Mouse (Mus musculus): ENCODE measurements around the gene Rprd1b. TPM values are rescaled to one million over a fixed set of nuclear protein-coding genes. Genes with fewer than 3 reads are reported as not detected.

Gene Rprd1b
- polyA plus RNA-seq, 1 experiment: 11.6 TPM

- TF ChIP-seq E2F4 (IDR thresholded peaks at IDR 0.05; ENCODE audit: insufficient read depth) (no peak), TCF12 (IDR thresholded peaks at IDR 0.05; ENCODE audit: insufficient read depth, poor library complexity, severe bottlenecking) (no peak), POLR2AphosphoS2 (IDR thresholded peaks at IDR 0.05; ENCODE audit: insufficient read length, low read depth) (no peak), MAX (IDR thresholded peaks at IDR 0.05; ENCODE audit: low read depth) (no peak), POLR2A (IDR thresholded peaks at IDR 0.05; ENCODE audit: insufficient read length, low read depth) (no peak), MYOD1 (IDR thresholded peaks at IDR 0.05; ENCODE audit: control insufficient read depth in 1 of 3, insufficient read length in 2 of 3, low read depth in 2 of 3) (no peak), TCF3 (IDR thresholded peaks at IDR 0.05; ENCODE audit: insufficient read length, low read depth) (no peak), SRF (IDR thresholded peaks at IDR 0.05; ENCODE audit: control insufficient read depth, insufficient read length, low read depth) (no peak), REST (IDR thresholded peaks at IDR 0.05; ENCODE audit: insufficient read depth, insufficient read length) (no peak), CEBPB (IDR thresholded peaks at IDR 0.05; ENCODE audit: insufficient read depth, poor library complexity, severe bottlenecking) (no peak), USF1 (IDR thresholded peaks at IDR 0.05; ENCODE audit: low read depth) (no peak), MYOG (IDR thresholded peaks at IDR 0.05; ENCODE audit: control insufficient read depth in 1 of 3, insufficient read depth in 1 of 3, insufficient read length in 2 of 3, low read depth in 2 of 3) (no peak)
- Histone ChIP-seq H3ac (ENCODE audit: control insufficient read depth, insufficient read length) (no peak overlapping the region), H3K79me2 (ENCODE audit: control insufficient read depth, insufficient read depth) (no peaks in the 10 kb centered on the region), H3K4me3 (no peak overlapping the region), H3K27me3 (ENCODE audit: control insufficient read depth, insufficient read depth, insufficient read length) (no peaks in the 10 kb centered on the region), H3K36me3 (ENCODE audit: control insufficient read depth, insufficient read depth) (peaks cover 14% of the 10 kb centered on the region), H3K4me2 (ENCODE audit: low read depth) (no peak overlapping the region)
Observed at GRCm38 (mm10) chr2:158068444-158068971, 40.2 kb downstream of the Rprd1b start.

DNA sequence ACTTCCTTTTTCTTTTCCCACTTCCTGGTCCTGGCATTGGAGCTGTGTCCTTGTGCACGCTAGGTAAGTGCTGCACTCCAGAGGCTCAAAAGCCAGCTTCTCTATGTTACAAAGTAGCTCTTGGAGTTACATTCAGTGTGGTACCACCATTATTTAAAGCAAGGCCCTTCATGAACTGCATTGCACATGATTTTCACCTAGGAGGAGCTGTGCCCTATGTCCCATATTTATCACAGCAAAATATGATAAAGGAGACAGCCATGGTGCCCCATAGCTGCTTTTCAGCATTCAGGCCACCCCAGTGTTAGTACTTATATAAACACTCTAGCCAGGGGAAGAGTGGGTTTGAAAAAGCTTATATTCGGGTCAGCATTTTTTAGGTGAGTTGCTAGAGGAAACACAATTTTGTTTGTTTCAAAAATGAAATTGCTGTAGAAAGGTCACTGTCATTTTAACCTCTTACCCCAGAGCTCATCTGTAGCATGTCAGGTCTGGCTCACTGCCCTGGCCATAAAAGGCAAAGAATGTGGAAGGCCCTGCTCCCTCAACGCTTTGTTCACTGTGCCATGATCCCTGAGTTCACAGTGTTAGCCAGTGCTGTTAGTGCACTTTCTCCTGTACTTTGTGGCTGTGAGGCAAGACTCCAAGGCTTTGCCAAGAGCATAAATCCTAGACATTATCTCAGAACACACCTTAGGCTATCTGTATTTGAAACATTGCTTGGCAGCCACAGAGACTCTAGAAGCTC, 42.8 kb downstream of the Rprd1b start:
- Histone ChIP-seq H3K27me3 (ENCODE audit: control insufficient read depth, insufficient read depth, insufficient read length) (no peaks in the 10 kb centered on the region), H3K79me2 (ENCODE audit: control insufficient read depth, insufficient read depth) (no peaks in the 10 kb centered on the region), H3K4me2 (ENCODE audit: low read depth) (no peak overlapping the region), H3K4me3 (no peak overlapping the region), H3K36me3 (ENCODE audit: control insufficient read depth, insufficient read depth) (peaks cover 27% of the 10 kb centered on the region), H3ac (ENCODE audit: control insufficient read depth, insufficient read length) (no peak overlapping the region)
- TF ChIP-seq POLR2AphosphoS2 (IDR thresholded peaks at IDR 0.05; ENCODE audit: insufficient read length, low read depth) (no peak), MYOD1 (IDR thresholded peaks at IDR 0.05; ENCODE audit: control insufficient read depth in 1 of 3, insufficient read length in 2 of 3, low read depth in 2 of 3) (no peak), SRF (IDR thresholded peaks at IDR 0.05; ENCODE audit: control insufficient read depth, insufficient read length, low read depth) (peak; percentile 78)

DNA sequence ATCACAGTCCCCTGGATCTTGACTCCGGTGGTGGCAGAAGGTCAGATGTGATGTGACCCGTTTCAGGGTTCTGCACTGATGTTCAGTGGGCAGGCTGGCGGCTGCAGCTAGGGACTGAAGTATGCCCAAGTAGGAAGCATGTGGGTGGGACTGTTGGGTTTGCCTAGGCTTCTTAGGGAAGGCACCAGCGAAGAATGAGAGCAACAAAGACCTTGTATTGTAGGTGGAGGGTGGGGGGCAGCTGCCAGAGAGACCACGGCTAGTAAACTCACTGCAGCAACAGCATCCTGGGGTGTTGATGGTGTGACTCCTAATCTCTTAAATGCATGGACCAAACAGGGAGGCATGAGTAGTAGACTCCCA, 43.3 kb downstream of the Rprd1b start:
- H3K4me3 ChIP-seq: no peak overlapping the region
- H3K27me3 ChIP-seq (ENCODE audit: control insufficient read depth, insufficient read depth, insufficient read length): no peaks in the 10 kb centered on the region
- no peak overlapping the region for H3K4me2 ChIP-seq (ENCODE audit: low read depth)
- TF ChIP-seq MYOD1 (IDR thresholded peaks at IDR 0.05; ENCODE audit: control insufficient read depth in 1 of 3, insufficient read length in 2 of 3, low read depth in 2 of 3) (no peak), TCF3 (IDR thresholded peaks at IDR 0.05; ENCODE audit: insufficient read length, low read depth) (no peak), TCF12 (IDR thresholded peaks at IDR 0.05; ENCODE audit: insufficient read depth, poor library complexity, severe bottlenecking) (no peak), SRF (IDR thresholded peaks at IDR 0.05; ENCODE audit: control insufficient read depth, insufficient read length, low read depth) (no peak), MAX (IDR thresholded peaks at IDR 0.05; ENCODE audit: low read depth) (no peak), MYOG (IDR thresholded peaks at IDR 0.05; ENCODE audit: control insufficient read depth in 1 of 3, insufficient read depth in 1 of 3, insufficient read length in 2 of 3, low read depth in 2 of 3) (no peak), POLR2A (IDR thresholded peaks at IDR 0.05; ENCODE audit: insufficient read length, low read depth) (no peak), CEBPB (IDR thresholded peaks at IDR 0.05; ENCODE audit: insufficient read depth, poor library complexity, severe bottlenecking) (no peak), E2F4 (IDR thresholded peaks at IDR 0.05; ENCODE audit: insufficient read depth) (no peak), USF1 (IDR thresholded peaks at IDR 0.05; ENCODE audit: low read depth) (no peak)
- H3ac ChIP-seq (ENCODE audit: control insufficient read depth, insufficient read length): no peak overlapping the region
- peaks cover 31% of the 10 kb centered on the region for H3K36me3 ChIP-seq (ENCODE audit: control insufficient read depth, insufficient read depth)
- H3K79me2 ChIP-seq (ENCODE audit: control insufficient read depth, insufficient read depth): no peaks in the 10 kb centered on the region

GRCm38 (mm10) chr2:158074835-158075234, 46.5 kb downstream of the Rprd1b start:
- H3K79me2 ChIP-seq (ENCODE audit: control insufficient read depth, insufficient read depth): no peaks in the 10 kb centered on the region
- H3K36me3 ChIP-seq (ENCODE audit: control insufficient read depth, insufficient read depth): peaks cover 35% of the 10 kb centered on the region
- no peaks in the 10 kb centered on the region for H3K27me3 ChIP-seq (ENCODE audit: control insufficient read depth, insufficient read depth, insufficient read length)
- no peak for TF ChIP-seq POLR2A (IDR thresholded peaks at IDR 0.05; ENCODE audit: insufficient read length, low read depth)
- TF ChIP-seq MAX (IDR thresholded peaks at IDR 0.05; ENCODE audit: low read depth): no peak
- no peak for TF ChIP-seq SRF (IDR thresholded peaks at IDR 0.05; ENCODE audit: control insufficient read depth, insufficient read length, low read depth)
- TF ChIP-seq USF1 (IDR thresholded peaks at IDR 0.05; ENCODE audit: low read depth): no peak
- TF ChIP-seq MYOD1 (IDR thresholded peaks at IDR 0.05; ENCODE audit: control insufficient read depth in 1 of 3, insufficient read length in 2 of 3, low read depth in 2 of 3): no peak
- TF ChIP-seq TCF12 (IDR thresholded peaks at IDR 0.05; ENCODE audit: insufficient read depth, poor library complexity, severe bottlenecking): no peak
- no peak for TF ChIP-seq MYOG (IDR thresholded peaks at IDR 0.05; ENCODE audit: control insufficient read depth in 1 of 3, insufficient read depth in 1 of 3, insufficient read length in 2 of 3, low read depth in 2 of 3)
- no peak for TF ChIP-seq REST (IDR thresholded peaks at IDR 0.05; ENCODE audit: insufficient read depth, insufficient read length)
- no peak for TF ChIP-seq CEBPB (IDR thresholded peaks at IDR 0.05; ENCODE audit: insufficient read depth, poor library complexity, severe bottlenecking)
- no peak for TF ChIP-seq E2F4 (IDR thresholded peaks at IDR 0.05; ENCODE audit: insufficient read depth)
- no peak for TF ChIP-seq TCF3 (IDR thresholded peaks at IDR 0.05; ENCODE audit: insufficient read length, low read depth)
- H3K4me2 ChIP-seq (ENCODE audit: low read depth): no peak overlapping the region
- no peak overlapping the region for H3ac ChIP-seq (ENCODE audit: control insufficient read depth, insufficient read length)
- H3K4me3 ChIP-seq: no peak overlapping the region
